Mouse (Mus musculus) E14TG2a.4 (cell line): ENCODE measurements around the gene Ndufaf8.

Experiments used
- CTCF ChIP-seq: conservative IDR thresholded peaks from 2 replicates; pipeline ENCODE4 v1.5.1; 2014; ENCODE audit warnings: low read length
- NANOG ChIP-seq: IDR thresholded peaks from 2 replicates; pipeline ENCODE4 v1.6.1; 2014; ENCODE audit warnings: borderline replicate concordance, low read length, mixed read lengths

- TF ChIP-seq CTCF (no peak), NANOG (no peak)
Measured at GRCm38 (mm10) chr11:120053846-120054245, 44.9 kb upstream of the Ndufaf8 start.
